In genomic region chr7:19076586-19076991, GRCm38 (mm10) we compare ENCODE assay signal across 8 mouse cellular contexts. TPM values are rescaled to one million over a fixed set of nuclear protein-coding genes. Genes with fewer than 3 reads are reported as not detected.
A peak's percentile ranks its signal among the peaks of the same experiment; 100 is the strongest.
DNase-seq lines count a peak whose midpoint lies in the region; ATAC-seq and TF ChIP-seq lines count a peak whose summit lies in the region.

No protein-coding gene starts in this region.

- no peaks in the 10 kb centered on the region for H3K27me3 ChIP-seq in forebrain, embryonic 15.5 days

- H3K36me3 ChIP-seq in forebrain, embryonic 15.5 days = peaks cover 36% of the 10 kb centered on the region

- H3K9me3 ChIP-seq in forebrain, embryonic 15.5 days = no peaks in the 10 kb centered on the region

- no peak for TF ChIP-seq CTCF in lung, adult 2 months (IDR thresholded peaks at IDR 0.05; ENCODE audit: insufficient read depth, low read length)

- peak overlapping the region; percentile 56 for H3K4me3 ChIP-seq in lung, adult 2 months (replicated peaks; ENCODE audit: extremely low read depth, low read depth, low read length)
- peak overlapping the region; percentile 95 for H3K4me3 ChIP-seq in forebrain, embryonic 15.5 days

- ATAC-seq in forebrain, embryonic 15.5 days (replicated peaks) = peak; percentile 1; the same call in 1 of the 2 replicates

- no peak for DNase-seq in lung, adult 2 months
- DNase-seq in lung, postnatal 36 days = no peak
- peak; percentile 44 for DNase-seq in ZHBTc4 (ENCODE audit: low read depth, low spot score)
- DNase-seq in kidney, postnatal 10 days = peak; percentile 60
- DNase-seq in neural tube, embryonic 10.5 days (ENCODE audit: extremely low spot score, low spot score) = peak; percentile 49
- DNase-seq in ovary, adult 18-20 months (ENCODE audit: low spot score) = no peak
- no peak for DNase-seq in yolk sac, embryonic 10.5 days (ENCODE audit: low spot score)

- peak overlapping the region; percentile 97 for H3K4me2 ChIP-seq in forebrain, embryonic 15.5 days (replicated peaks)

- 1% methylated on average over 22 of the region's 22 CpGs for WGBS in lung, adult 2 months
- under 1% methylated on average over 22 of the region's 22 CpGs for WGBS in forebrain, embryonic 15.5 days

- H3K9ac ChIP-seq in forebrain, embryonic 15.5 days (replicated peaks) = peak overlapping the region; percentile 91

- TF ChIP-seq POLR2A in lung, adult 2 months (IDR thresholded peaks at IDR 0.05; ENCODE audit: borderline replicate concordance, extremely low read depth, low read depth, low read length) = no peak

- H3K4me1 ChIP-seq in lung, adult 2 months (ENCODE audit: control insufficient read depth, insufficient read depth, low read length) = peaks cover 5% of the 10 kb centered on the region
- peaks cover 23% of the 10 kb centered on the region for H3K4me1 ChIP-seq in forebrain, embryonic 15.5 days

- peak overlapping the region; percentile 66 for H3K27ac ChIP-seq in forebrain, embryonic 15.5 days (replicated peaks)

RNA-seq across cellular contexts. Expression of gene Dmwd, which starts 0.6 kb away (rescaled TPM):
- polyA plus RNA-seq in lung, adult 2 months (2012; rRNA removed) = 94.6 and 101 TPM in 2 replicates
- 32.0 and 35.1 TPM in 2 replicates for polyA plus RNA-seq in forebrain, embryonic 15.5 days (2015; fragmentation: Nextera tagmentation; extraction: Ambion mirVana)

RNA-seq across cellular contexts. Expression of gene Dmpk, which starts 7.1 kb away (rescaled TPM):
- polyA plus RNA-seq in lung, adult 2 months (2012; rRNA removed) = 209 and 259 TPM in 2 replicates
- polyA plus RNA-seq in forebrain, embryonic 15.5 days (2015; fragmentation: Nextera tagmentation; extraction: Ambion mirVana) = 8.8 and 11.2 TPM in 2 replicates

RNA-seq across cellular contexts. Expression of gene Six5, which starts 17.8 kb away (rescaled TPM):
- polyA plus RNA-seq in lung, adult 2 months (2012; rRNA removed) = 39.6 and 47.2 TPM in 2 replicates
- 2.3 and 2.4 TPM in 2 replicates for polyA plus RNA-seq in forebrain, embryonic 15.5 days (2015; fragmentation: Nextera tagmentation; extraction: Ambion mirVana)

RNA-seq across cellular contexts. Expression of gene Rsph6a, which starts 22.1 kb away (rescaled TPM):
- not detected in 2 replicates for polyA plus RNA-seq in lung, adult 2 months (2012; rRNA removed)
- not detected in 2 replicates for polyA plus RNA-seq in forebrain, embryonic 15.5 days (2015; fragmentation: Nextera tagmentation; extraction: Ambion mirVana)

RNA-seq across cellular contexts. Expression of gene Gm4969, which starts 41.6 kb away (rescaled TPM):
- polyA plus RNA-seq in lung, adult 2 months (2012; rRNA removed) = not detected in 2 replicates
- 3.6 and 3.8 TPM in 2 replicates for polyA plus RNA-seq in forebrain, embryonic 15.5 days (2015; fragmentation: Nextera tagmentation; extraction: Ambion mirVana)

Comparison
In these comparisons a context has a peak if more than half of its experiments do, and no peak if none do; other contexts are left out.
1. DNase-seq: peak in ZHBTc4 (single experiment), kidney, postnatal 10 days (single experiment) and neural tube, embryonic 10.5 days (single experiment); none in lung, adult 2 months (single experiment), lung, postnatal 36 days (single experiment), ovary, adult 18-20 months (single experiment) and yolk sac, embryonic 10.5 days (single experiment).
2. RNA of gene Dmpk, which starts 7.1 kb away (polyA plus RNA-seq): 209 to 259 TPM in lung, adult 2 months; 8.8 to 11.2 TPM in forebrain, embryonic 15.5 days; every median in the first group is over 10 times any median in the second.
3. RNA of gene Six5, which starts 17.8 kb away (polyA plus RNA-seq): 39.6 to 47.2 TPM in lung, adult 2 months; 2.3 to 2.4 TPM in forebrain, embryonic 15.5 days; every median in the first group is over 10 times any median in the second.